Mouse (Mus musculus) cerebellum, adult 8-10 months (tissue): ENCODE measurements at regions not wholly inside any gene's neighbourhood (a gene's known extent, or its start where the extent isn't known, plus 50 kb on each side); places are given as distances from the start of the nearest gene placed in this dataset.
A peak's percentile ranks its signal among the peaks of the same experiment; 100 is the strongest.

ENCODE experiments used
- DNase-seq: peaks from one replicate; pipeline ENCODE4 v3.0.0; 2022

GRCm38 (mm10) chr7:117127728-117128127, 253.1 kb upstream of the Xylt1 start:
- DNase-seq, result no peak

DNA sequence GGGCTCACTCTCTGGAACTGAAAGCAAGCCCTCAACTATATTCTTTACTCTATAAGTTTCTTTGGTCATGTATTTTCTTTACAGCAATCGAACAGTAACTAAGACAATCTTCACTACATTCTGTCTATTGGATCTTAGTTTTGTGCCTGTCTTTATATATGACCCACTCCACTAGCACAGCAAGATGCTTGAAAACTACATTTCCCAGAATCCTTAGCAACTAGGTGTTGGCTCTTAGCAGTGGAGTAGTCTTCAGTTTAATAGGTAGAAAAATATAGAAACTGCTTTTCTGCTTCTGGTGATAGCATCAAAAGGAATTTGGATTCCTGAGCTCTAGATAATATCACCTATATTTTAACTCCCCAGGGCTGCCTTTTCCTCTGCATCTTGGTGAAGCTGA, 245.9 kb upstream of the Xylt1 start:
- DNase-seq, result no peak

- DNase-seq, result no peak
Observed at GRCm38 (mm10) chr7:117138681-117139080, 242.1 kb upstream of the Xylt1 start.

DNA sequence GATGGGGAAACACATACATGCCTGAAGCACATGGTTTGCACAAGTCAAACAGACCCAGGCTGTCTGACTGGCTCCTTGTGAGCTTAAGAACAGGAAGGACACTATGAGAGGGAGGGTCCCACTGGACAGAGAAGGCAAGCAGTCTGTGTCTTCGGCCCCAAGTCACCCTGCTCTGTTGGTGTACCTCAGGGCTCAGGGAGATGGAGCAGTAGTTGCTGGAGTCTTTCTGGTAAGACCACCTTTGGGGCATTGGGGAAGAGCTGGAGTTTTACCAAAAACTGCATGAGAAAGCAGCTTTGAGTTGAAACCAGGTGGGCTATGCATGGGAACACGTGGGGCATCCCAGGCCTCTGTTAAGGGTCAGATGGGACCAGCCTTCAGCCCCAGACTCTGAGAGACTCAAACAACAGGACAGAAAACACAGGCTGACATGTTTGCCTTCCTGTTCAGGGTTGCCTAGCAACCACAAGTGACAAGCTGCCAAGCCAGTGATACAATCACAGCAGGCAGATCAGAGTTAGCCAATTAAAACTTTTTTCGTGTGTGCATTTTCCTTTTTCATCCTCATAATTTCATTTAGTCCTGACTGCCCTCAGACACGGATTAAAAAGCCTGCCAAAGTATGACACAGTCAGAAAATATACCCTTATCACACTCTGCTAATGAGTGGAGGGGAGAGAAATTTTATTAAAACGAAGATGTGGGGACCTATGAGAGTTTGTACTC, 241.4 kb upstream of the Xylt1 start:
- peak; percentile 2 for DNase-seq

GRCm38 (mm10) chr7:117139971-117140247, 240.9 kb upstream of the Xylt1 start:
- DNase-seq, result no peak

- no peak for DNase-seq
Observed at GRCm38 (mm10) chr7:117146809-117147208, 234.0 kb upstream of the Xylt1 start.

DNA sequence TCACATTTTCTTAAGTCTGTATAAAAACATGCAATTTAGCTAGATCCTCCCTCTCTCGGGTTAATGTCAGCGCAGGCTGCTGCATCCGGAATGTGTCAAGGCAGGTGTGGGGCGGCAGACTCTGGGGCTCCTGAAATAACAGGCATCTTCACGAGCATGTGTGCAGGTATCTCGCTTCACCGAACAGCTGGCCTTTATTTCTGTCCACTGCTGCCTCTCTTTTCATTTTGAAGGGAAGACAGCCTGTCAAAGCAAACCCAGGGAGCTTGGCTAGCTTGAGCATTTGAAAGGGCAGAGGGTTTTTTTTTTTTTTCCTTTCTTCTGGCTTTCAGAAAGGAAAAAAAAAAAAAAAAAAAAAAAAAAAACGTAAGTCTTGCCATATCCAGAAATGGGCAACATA, 230.4 kb upstream of the Xylt1 start:
- DNase-seq, result no peak

GRCm38 (mm10) chr7:117153826-117154550, 226.8 kb upstream of the Xylt1 start:
- DNase-seq, result no peak

- DNase-seq, result no peak
Observed at GRCm38 (mm10) chr7:117161193-117161908, 219.4 kb upstream of the Xylt1 start.

GRCm38 (mm10) chr7:117174811-117175422, 205.9 kb upstream of the Xylt1 start:
- DNase-seq, result no peak

DNA sequence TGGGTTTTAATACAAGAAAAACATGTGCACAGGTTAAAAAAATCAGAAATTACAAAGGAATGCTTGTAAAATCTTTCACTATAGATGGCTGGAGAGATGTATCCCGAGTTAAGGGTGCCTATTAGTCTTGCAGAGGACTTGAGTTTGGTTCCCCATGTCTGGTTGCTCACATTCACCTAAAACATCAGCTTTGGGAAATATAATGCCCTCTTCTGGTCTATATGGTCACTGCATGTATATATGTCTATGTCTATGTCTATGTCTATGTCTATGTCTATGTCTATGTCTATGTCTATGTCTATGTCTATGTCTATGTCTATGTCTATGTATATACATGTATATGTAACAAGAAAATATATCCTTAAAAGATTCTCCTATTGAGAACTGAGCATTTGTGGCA, 196.8 kb upstream of the Xylt1 start:
- no peak for DNase-seq

DNA sequence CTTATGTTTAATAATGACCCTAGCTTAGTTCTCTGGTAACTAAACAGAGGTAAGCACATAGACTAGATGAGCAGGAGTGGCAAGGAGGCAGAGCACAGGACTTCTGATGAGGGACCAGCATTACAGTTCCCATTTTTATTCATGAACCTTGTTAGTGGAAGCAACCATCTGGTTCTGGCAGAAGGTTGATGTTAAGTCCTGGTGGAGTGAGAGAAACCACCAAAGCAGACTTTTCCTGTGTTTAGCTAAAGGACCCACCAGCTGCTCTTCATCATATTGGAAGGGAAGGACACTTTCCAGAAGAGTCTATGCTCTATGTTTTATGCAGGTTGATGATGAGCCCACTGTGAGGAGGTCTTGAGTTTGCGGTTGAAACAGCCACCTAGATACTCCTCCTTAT, 194.9 kb upstream of the Xylt1 start:
- no peak for DNase-seq

GRCm38 (mm10) chr7:117196611-117197010, 184.2 kb upstream of the Xylt1 start:
- no peak for DNase-seq

GRCm38 (mm10) chr7:117226294-117226693, 154.5 kb upstream of the Xylt1 start:
- DNase-seq, result no peak

- DNase-seq, result no peak
Observed at GRCm38 (mm10) chr7:117229619-117230018, 151.2 kb upstream of the Xylt1 start.

- DNase-seq, result no peak
Observed at GRCm38 (mm10) chr7:117256819-117257218, 124.0 kb upstream of the Xylt1 start.

DNA sequence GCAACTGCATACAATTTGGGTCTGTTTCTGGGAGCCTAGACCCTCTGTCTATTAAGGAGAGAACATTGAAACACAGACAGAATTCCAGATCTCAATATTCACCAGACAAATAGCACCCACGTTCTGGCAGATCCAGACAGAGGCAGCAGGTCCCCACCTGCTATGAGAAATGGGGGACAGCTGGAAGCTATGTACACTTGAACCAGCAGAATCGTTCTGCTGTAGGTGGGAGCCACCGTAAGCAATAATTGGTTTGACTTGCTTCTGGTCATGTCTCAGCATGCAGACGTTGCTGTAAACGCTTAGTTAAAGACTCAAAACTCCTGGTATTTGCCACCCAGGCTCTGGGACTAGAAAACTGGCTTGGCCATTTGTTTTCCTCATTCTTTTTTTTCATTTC, 122.2 kb upstream of the Xylt1 start:
- DNase-seq, result no peak

DNA sequence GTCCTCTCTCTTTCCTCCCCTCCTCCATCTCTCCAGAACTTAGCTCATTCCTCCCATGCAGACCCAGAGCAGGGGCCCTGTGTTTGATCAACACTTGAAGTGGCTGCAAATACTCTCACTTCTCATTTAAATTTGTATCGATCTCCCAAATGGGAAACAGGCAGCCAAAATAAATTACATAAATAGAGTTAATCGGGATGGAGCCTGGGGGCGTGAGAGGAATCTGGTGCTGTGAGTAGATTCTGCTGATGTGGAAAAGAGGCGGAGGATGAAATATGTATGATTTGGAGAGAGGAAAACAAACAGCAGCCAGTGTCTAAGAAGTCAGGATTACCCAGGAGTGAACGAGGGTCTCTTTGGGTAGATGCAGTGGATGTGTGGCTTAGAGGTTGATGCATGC, 121.6 kb upstream of the Xylt1 start:
- DNase-seq, result no peak

- DNase-seq, result no peak
Observed at GRCm38 (mm10) chr7:117259674-117260294, 121.0 kb upstream of the Xylt1 start.

- no peak for DNase-seq
Observed at GRCm38 (mm10) chr7:117260596-117260995, 120.2 kb upstream of the Xylt1 start.

DNA sequence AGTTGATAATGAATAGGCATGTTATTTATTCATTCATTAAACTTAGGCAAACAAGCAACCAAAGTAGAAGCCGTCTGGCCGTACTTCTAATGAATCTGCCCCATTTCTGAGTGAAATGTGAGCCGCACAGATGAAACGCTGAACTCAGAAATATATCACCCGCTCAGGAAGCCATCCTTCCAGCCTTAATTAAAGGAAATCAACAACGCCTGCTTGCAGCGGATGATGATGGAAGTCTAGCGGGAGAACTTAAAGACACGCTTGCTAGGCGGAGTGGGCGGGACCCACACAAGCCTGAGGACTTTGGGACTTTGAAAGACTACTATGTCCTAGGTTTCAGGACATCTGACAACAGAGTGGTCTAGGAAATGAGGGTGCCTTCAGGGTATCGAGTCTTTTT, 117.7 kb upstream of the Xylt1 start:
- no peak for DNase-seq

DNA sequence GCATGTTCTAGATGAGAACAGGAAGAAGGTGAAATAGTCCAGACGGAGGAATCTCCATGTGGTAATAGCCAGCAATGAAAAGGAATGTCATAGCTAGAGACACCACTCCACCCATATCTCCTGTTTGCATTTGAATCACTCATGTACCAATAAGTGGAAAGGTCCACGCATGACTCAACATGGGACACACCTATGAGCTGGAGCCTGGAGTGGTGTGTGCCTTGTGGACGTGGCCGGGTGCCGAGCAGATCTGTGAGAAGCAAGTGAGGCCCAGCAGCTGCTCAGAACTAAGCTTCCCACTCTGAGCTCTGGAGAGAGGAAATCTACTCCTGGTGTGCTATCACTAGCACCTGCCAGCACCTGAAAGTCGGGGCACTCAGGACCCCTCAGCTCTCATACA, 116.4 kb upstream of the Xylt1 start:
- DNase-seq, result no peak

DNA sequence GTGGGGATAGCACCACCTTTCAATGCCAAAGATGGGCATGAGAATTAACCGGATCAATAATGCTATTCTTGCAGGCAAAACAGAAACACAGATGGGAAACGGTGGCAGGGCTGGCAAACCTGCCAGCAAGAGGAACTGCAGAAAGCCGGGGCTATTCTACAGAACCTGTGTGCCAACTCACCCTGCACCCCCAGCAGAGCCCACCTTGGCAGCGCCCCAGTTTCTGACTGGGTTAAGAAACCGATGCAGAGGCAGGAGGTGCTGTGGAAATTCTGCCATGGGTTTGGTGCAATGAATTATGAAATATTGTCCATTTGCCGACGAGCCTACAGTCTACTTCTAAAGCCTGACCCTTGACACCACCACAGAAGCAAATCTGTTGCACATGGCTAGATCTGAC, 112.7 kb upstream of the Xylt1 start:
- DNase-seq, result no peak
